Mouse (Mus musculus) lung, postnatal 0 days (tissue): ENCODE results near the gene Rhobtb1.

Experiments used
- CTCF ChIP-seq: IDR thresholded peaks from 2 replicates; pipeline ENCODE4 v1.5.1; 2016; ENCODE audit warnings: antibody characterized with exemption, mild to moderate bottlenecking
- EP300 ChIP-seq: IDR thresholded peaks from 2 replicates; pipeline ENCODE4 v1.6.1; 2016; ENCODE audit warnings: antibody characterized with exemption, mild to moderate bottlenecking, control low read depth

DNA sequence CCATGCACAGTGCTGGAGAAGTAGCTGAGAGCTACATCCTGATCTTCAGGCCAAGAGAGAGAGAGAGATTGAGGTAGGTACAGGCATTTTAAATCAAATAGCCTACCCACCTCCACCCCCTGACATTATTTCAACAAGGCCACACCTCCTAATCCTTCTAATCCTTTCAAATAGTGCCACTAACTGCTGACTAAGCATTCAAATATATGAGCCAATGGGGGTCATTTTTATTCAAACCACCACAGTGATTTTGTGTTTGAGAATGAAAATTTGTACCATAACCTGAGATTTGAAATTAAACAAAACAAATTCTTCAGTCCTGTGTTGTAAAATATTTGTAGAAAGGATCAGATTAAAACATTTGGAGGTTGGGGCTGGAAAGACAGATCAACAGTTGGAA is 33.2 kb upstream of the Rhobtb1 start:
- TF ChIP-seq CTCF (no peak), EP300 (no peak)
